Mouse (Mus musculus) left cerebral cortex, postnatal 10 days (tissue): ENCODE measurements around the gene Rsu1. TPM values are rescaled to one million over a fixed set of nuclear protein-coding genes. Genes with fewer than 3 reads are reported as not detected.
A peak's percentile ranks its signal among the peaks of the same experiment; 100 is the strongest.

Experiments used
- DNase-seq, 2 experiments: peaks; one replicate each; pipeline ENCODE4 v3.0.0; 2021 to 2022; ENCODE audit warnings: low spot score in 2 of 2, mixed read lengths in 1 of 2; ENCODE audit errors: extremely low spot score in 1 of 2
- intact Hi-C: fragments of 180-260 bp; cut with DNase I; formaldehyde crosslinking; loops from one replicate; pipeline ENCODE4 v1.15.1; 2025
- total RNA-seq, 2 experiments: library from RNA; stranded (reverse); gene quantifications; 2 replicates each; pipeline ENCODE4 v1.2.3; 2021

Rsu1 gene
- total RNA-seq, 2 experiments from 2014 or later, result 43.8 to 44.2 TPM

- intact Hi-C loops, result no loop called here
- DNase-seq, result no peak
Observed at GRCm38 (mm10) chr2:13176304-13176620, 95.0 kb downstream of the Rsu1 start.

- DNase-seq, result no peak
- intact Hi-C loops, result no loop called here
Observed at GRCm38 (mm10) chr2:13175536-13176303, 95.5 kb downstream of the Rsu1 start.

- intact Hi-C loops, result no loop called here
- DNase-seq, result no peak
Observed at GRCm38 (mm10) chr2:13174461-13174860, 96.8 kb downstream of the Rsu1 start.

GRCm38 (mm10) chr2:13170651-13171050 lies 100.6 kb downstream of the Rsu1 start:
- DNase-seq, result no peak
- intact Hi-C loops, result no loop called here

GRCm38 (mm10) chr2:13169962-13170361 lies 101.3 kb downstream of the Rsu1 start:
- no peak for DNase-seq
- intact Hi-C loops, result no loop called here

GRCm38 (mm10) chr2:13169158-13169890 lies 101.9 kb downstream of the Rsu1 start:
- intact Hi-C loops, result no loop called here
- DNase-seq, result no peak

GRCm38 (mm10) chr2:13168743-13169142 lies 102.5 kb downstream of the Rsu1 start:
- intact Hi-C loops, result no loop called here
- DNase-seq, result no peak

GRCm38 (mm10) chr2:13161717-13162116 lies 109.5 kb downstream of the Rsu1 start:
- no peak for DNase-seq
- intact Hi-C loops, result no loop called here

GRCm38 (mm10) chr2:13145245-13145644 lies 126.0 kb downstream of the Rsu1 start:
- no peak for DNase-seq
- intact Hi-C loops, result no loop called here

- DNase-seq, result no peak
- intact Hi-C loops, result no loop called here
Observed at GRCm38 (mm10) chr2:13134890-13135289, 136.3 kb downstream of the Rsu1 start.

GRCm38 (mm10) chr2:13132841-13133240 lies 138.4 kb downstream of the Rsu1 start:
- DNase-seq, result no peak
- intact Hi-C loops, result no loop called here

- no peak for DNase-seq
- intact Hi-C loops, result no loop called here
Observed at GRCm38 (mm10) chr2:13132406-13132805, 138.8 kb downstream of the Rsu1 start.

- intact Hi-C loops, result no loop called here
- no peak for DNase-seq
Observed at GRCm38 (mm10) chr2:13129859-13130258, 141.4 kb downstream of the Rsu1 start.

GRCm38 (mm10) chr2:13129337-13129736 lies 141.9 kb downstream of the Rsu1 start:
- DNase-seq, result peak; percentile 20 to 43
- intact Hi-C loops, result no loop called here

GRCm38 (mm10) chr2:13120461-13120860 lies 150.8 kb downstream of the Rsu1 start:
- no peak for DNase-seq
- intact Hi-C loops, result no loop called here

- intact Hi-C loops, result no loop called here
- DNase-seq, result no peak
Observed at GRCm38 (mm10) chr2:13117896-13118295, 153.3 kb downstream of the Rsu1 start.

GRCm38 (mm10) chr2:13106531-13106930 lies 164.7 kb downstream of the Rsu1 start:
- intact Hi-C loops, result no loop called here
- DNase-seq, result no peak

GRCm38 (mm10) chr2:13104388-13104787 lies 166.8 kb downstream of the Rsu1 start:
- intact Hi-C loops, result no loop called here

GRCm38 (mm10) chr2:13103797-13104200 lies 167.4 kb downstream of the Rsu1 start:
- intact Hi-C loops, result no loop called here
- DNase-seq, result no peak

More at GRCm38 (mm10) chr2:13104388-13104787, 166.8 kb downstream of the Rsu1 start:
- no peak for DNase-seq

- intact Hi-C loops, result no loop called here
- DNase-seq, result no peak
Observed at GRCm38 (mm10) chr2:13094045-13094444, 177.2 kb downstream of the Rsu1 start.
